Mouse (Mus musculus) lung, postnatal 0 days (tissue): ENCODE data around the gene Rtn1. TPM values are rescaled to one million over a fixed set of nuclear protein-coding genes. Genes with fewer than 3 reads are reported as not detected.

ENCODE experiments used
- ATAC-seq: fragments of 200-750 bp; cut with Nextera tagmentation; 2 replicates; pipeline ENCODE4 v1.8.0; 2017; ENCODE audit warnings: moderate library complexity
- DNase-seq: peaks from one replicate; pipeline ENCODE4 v3.0.0-alpha.2; 2016; ENCODE audit warnings: low spot score
- H3K27ac ChIP-seq: fragments of 300-500 bp; sonication (generic); 2 replicates; pipeline ENCODE4 v1.5.1; 2014; ENCODE audit warnings: antibody characterized with exemption, mild to moderate bottlenecking, low read length, mixed read lengths
- H3K27me3 ChIP-seq: fragments of 300-500 bp; sonication (generic); replicated peaks from 2 replicates; pipeline ENCODE4 v1.6.1; 2014; ENCODE audit warnings: low read length, mixed read lengths; ENCODE audit not compliant: insufficient read depth
- H3K36me3 ChIP-seq: fragments of 300-500 bp; sonication (generic); 2 replicates; pipeline ENCODE4 v1.6.1; 2014; ENCODE audit warnings: low read length, mixed read lengths; ENCODE audit not compliant: insufficient read depth
- H3K4me1 ChIP-seq: fragments of 300-500 bp; sonication (generic); 2 replicates; pipeline ENCODE4 v1.6.1; 2014; ENCODE audit warnings: antibody characterized with exemption, low read depth, low read length, mixed read lengths; ENCODE audit not compliant: insufficient read depth
- H3K4me2 ChIP-seq: fragments of 300-500 bp; sonication (generic); replicated peaks from 2 replicates; pipeline ENCODE4 v1.6.1; 2014; ENCODE audit warnings: low read depth, mild to moderate bottlenecking, low read length, moderate library complexity, mixed read lengths
- H3K4me3 ChIP-seq: fragments of 300-500 bp; sonication (generic); 2 replicates; pipeline ENCODE4 v1.5.1; 2014; ENCODE audit warnings: low read depth, low read length
- H3K9ac ChIP-seq: fragments of 300-500 bp; sonication (generic); replicated peaks from 2 replicates; pipeline ENCODE4 v1.6.1; 2014; ENCODE audit warnings: low read depth, mild to moderate bottlenecking
- H3K9me3 ChIP-seq: fragments of 300-500 bp; sonication (generic); 2 replicates; pipeline ENCODE4 v1.6.1; 2016; ENCODE audit warnings: low read length, mixed read lengths
- CTCF ChIP-seq: IDR thresholded peaks from 2 replicates; pipeline ENCODE4 v1.5.1; 2016; ENCODE audit warnings: antibody characterized with exemption, mild to moderate bottlenecking
- EP300 ChIP-seq: IDR thresholded peaks from 2 replicates; pipeline ENCODE4 v1.6.1; 2016; ENCODE audit warnings: antibody characterized with exemption, mild to moderate bottlenecking, control low read depth
- WGBS: fragments of 180-500 bp; shearing (Covaris S2); extraction: QIAGEN DNeasy Blood & Tissue Kit; methylation state at CpG from one replicate; pipeline ENCODE4 v1.1.7; 2014; 5-methylcytosine and 5-hydroxymethylcytosine counted together
- polyA plus RNA-seq: library from polyadenylated mRNA; unstranded; fragments of >200 nt; fragmentation: Nextera tagmentation; extraction: Ambion mirVana; gene quantifications from 2 replicates; pipeline ENCODE4 v1.2.1, GENCODE M21; 2015

Gene Rtn1
- polyA plus RNA-seq, 1 experiment from 2014 or later: 12.2 TPM

- Histone ChIP-seq H3K4me2 (no peak overlapping the region), H3K4me1 (no peaks in the 10 kb centered on the region; the same call in 1 of the 2 replicates), H3K27me3 (no peaks in the 10 kb centered on the region), H3K9ac (no peak overlapping the region), H3K36me3 (no peaks in the 10 kb centered on the region), H3K4me3 (no peak overlapping the region), H3K9me3 (no peaks in the 10 kb centered on the region), H3K27ac (no peak overlapping the region)
- no peak for TF ChIP-seq CTCF
- no peak for TF ChIP-seq EP300
- DNase-seq (peak; percentile 38), ATAC-seq (no peak)
- 34% methylated on average over 12 of the region's 12 CpGs for WGBS
Observed at GRCm38 (mm10) chr12:72365231-72366103, 43.4 kb downstream of the Rtn1 start.

- no peak for ATAC-seq
- Histone ChIP-seq H3K4me2 (no peak overlapping the region), H3K36me3 (no peaks in the 10 kb centered on the region), H3K9ac (no peak overlapping the region), H3K4me1 (no peaks in the 10 kb centered on the region; the same call in 1 of the 2 replicates), H3K27me3 (no peaks in the 10 kb centered on the region), H3K4me3 (no peak overlapping the region), H3K27ac (no peak overlapping the region), H3K9me3 (no peaks in the 10 kb centered on the region)
- no peak for TF ChIP-seq CTCF
- WGBS: 86% methylated on average over 5 of the region's 5 CpGs
- no peak for DNase-seq
Observed at GRCm38 (mm10) chr12:72364543-72364942, 44.3 kb downstream of the Rtn1 start.

DNA sequence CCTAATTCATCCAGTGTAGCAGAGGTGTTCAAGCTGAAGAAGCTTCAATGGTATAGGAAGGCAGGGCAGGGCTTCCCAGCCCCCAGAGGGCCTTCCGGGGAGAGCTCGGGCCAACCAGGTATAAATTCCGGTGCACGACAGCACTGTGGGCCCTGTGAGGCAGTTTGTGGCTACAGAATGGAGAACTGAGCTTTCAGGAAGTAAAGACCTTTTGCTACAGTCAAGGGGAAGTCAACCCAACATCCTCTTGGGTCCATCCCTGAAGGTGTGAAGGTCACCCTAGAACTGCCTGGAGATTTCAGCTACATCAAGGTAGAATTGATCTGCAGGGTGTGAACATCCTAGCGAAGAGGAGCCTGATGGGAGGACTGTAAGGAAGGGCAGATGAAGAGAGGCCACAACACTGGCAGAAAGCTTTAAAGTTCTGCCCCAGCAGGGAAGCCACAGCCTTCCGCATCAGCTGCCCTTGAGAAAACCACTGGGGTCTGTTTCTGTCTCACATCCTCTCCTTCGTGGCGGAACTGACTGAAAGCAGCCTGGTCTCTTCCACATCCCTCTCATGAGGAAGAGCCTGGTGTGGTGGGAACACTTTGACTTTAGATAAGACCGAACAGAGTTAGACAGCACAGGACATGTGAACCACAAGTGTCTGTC lies 47.0 kb downstream of the Rtn1 start:
- Histone ChIP-seq H3K9me3 (no peaks in the 10 kb centered on the region), H3K27me3 (no peaks in the 10 kb centered on the region), H3K27ac (no peak overlapping the region), H3K4me2 (no peak overlapping the region), H3K4me1 (no peaks in the 10 kb centered on the region; the same call in 1 of the 2 replicates), H3K9ac (no peak overlapping the region), H3K36me3 (no peaks in the 10 kb centered on the region), H3K4me3 (no peak overlapping the region)
- ATAC-seq: no peak
- WGBS: 64% methylated on average over 9 of the region's 9 CpGs
- peak; percentile 12 for DNase-seq
- TF ChIP-seq EP300 (no peak), CTCF (no peak)

- DNase-seq: no peak
- Histone ChIP-seq H3K27me3 (no peaks in the 10 kb centered on the region), H3K9me3 (no peaks in the 10 kb centered on the region), H3K4me2 (no peak overlapping the region), H3K36me3 (no peaks in the 10 kb centered on the region), H3K4me1 (no peaks in the 10 kb centered on the region; the same call in 1 of the 2 replicates), H3K4me3 (no peak overlapping the region), H3K27ac (no peak overlapping the region), H3K9ac (no peak overlapping the region)
- TF ChIP-seq EP300 (no peak), CTCF (no peak)
- ATAC-seq: no peak
- 58% methylated on average over 5 of the region's 5 CpGs for WGBS
Observed at GRCm38 (mm10) chr12:72360926-72361615, 47.8 kb downstream of the Rtn1 start.

GRCm38 (mm10) chr12:72359903-72360302 lies 49.0 kb downstream of the Rtn1 start:
- no peaks in the 10 kb centered on the region for H3K9me3 ChIP-seq
- H3K27ac ChIP-seq: no peak overlapping the region
- DNase-seq (no peak), ATAC-seq (no peak)
- H3K4me2 ChIP-seq: no peak overlapping the region
- H3K27me3 ChIP-seq: no peaks in the 10 kb centered on the region
- H3K4me3 ChIP-seq: no peak overlapping the region
- H3K9ac ChIP-seq: no peak overlapping the region
- H3K36me3 ChIP-seq: no peaks in the 10 kb centered on the region
- H3K4me1 ChIP-seq: no peaks in the 10 kb centered on the region; the same call in 1 of the 2 replicates
- TF ChIP-seq CTCF: no peak
- no peak for TF ChIP-seq EP300
- 34% methylated on average over 3 of the region's 3 CpGs for WGBS
